Mouse (Mus musculus) erythroblast, embryonic 14.5 days (primary cell): ENCODE results near the gene Rasgef1b.

Experiments
- GATA1 ChIP-seq: IDR thresholded peaks from 2 replicates; pipeline ENCODE4 v1.6.1; 2012; ENCODE audit warnings: low read length, inconsistent platforms, mixed read lengths
- TAL1 ChIP-seq: IDR thresholded peaks from 3 replicates; pipeline ENCODE4 v1.6.1; 2012; ENCODE audit warnings: low read length, inconsistent platforms, mixed read lengths

- TF ChIP-seq TAL1 (no peak), GATA1 (no peak)
Observed at GRCm38 (mm10) chr5:99278364-99278763, 450.5 kb downstream of the Rasgef1b start.
